Mouse (Mus musculus) megakaryocyte, embryonic 14.5 days (primary cell): ENCODE data around the gene Mthfsd.

Source experiments
- FLI1 ChIP-seq: IDR thresholded peaks from 2 replicates; pipeline ENCODE4 v1.6.1; 2012; ENCODE audit warnings: low read length, inconsistent platforms, mixed read lengths
- GATA1 ChIP-seq: IDR thresholded peaks from 3 replicates; pipeline ENCODE4 v1.6.1; 2012; ENCODE audit warnings: mixed read lengths, low read length, inconsistent platforms, borderline replicate concordance

DNA sequence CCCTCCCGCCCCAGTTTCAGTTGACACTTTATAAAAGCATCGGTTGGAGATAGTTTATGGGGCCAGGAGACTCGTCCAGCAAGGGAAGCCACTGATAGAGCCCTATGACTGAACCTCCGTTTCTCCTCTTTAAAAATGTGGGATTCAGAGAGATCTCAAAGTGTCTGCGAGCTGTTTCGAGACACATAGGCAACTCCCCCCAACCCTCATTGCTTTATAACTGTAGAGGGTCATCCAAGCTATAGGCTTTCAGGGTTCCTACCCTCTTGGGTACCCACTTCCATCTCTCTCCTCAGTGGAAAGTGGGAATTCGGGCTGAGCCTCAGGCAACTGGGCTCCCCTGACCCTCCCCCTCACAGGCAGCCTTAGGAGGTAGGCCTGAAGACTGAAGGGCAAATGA is 26.8 kb downstream of the Mthfsd start:
- TF ChIP-seq GATA1 (no peak), FLI1 (no peak)
